Mouse (Mus musculus) brown adipose tissue, adult 24 weeks (tissue): ENCODE data around the gene Nfe2l1. TPM values are rescaled to one million over a fixed set of nuclear protein-coding genes. Genes with fewer than 3 reads are reported as not detected.

Experiments used
- H3K27ac ChIP-seq: fragments of 200-500 bp; replicated peaks from 2 replicates; pipeline ENCODE4 v1.5.1; 2012; ENCODE audit warnings: low read depth, mild to moderate bottlenecking, low read length
- H3K4me1 ChIP-seq: fragments of 200-500 bp; 2 replicates; pipeline ENCODE4 v1.6.1; 2012; ENCODE audit warnings: low read length, mixed read lengths; ENCODE audit not compliant: control insufficient read depth, insufficient read depth, insufficient read length
- H3K4me3 ChIP-seq: fragments of 200-500 bp; 2 replicates; pipeline ENCODE4 v1.5.1; 2012; ENCODE audit warnings: low read depth, mild to moderate bottlenecking, low read length, moderate library complexity; ENCODE audit not compliant: insufficient read depth
- polyA plus RNA-seq: library from polyadenylated mRNA; stranded (reverse); fragments of >200 nt; gene quantifications from 2 replicates; pipeline ENCODE4 v1.2.4, GENCODE M21; 2012; ENCODE audit not compliant: missing spikeins, insufficient read depth, insufficient read length

Gene Nfe2l1
- polyA plus RNA-seq, 1 experiment = 448 TPM

GRCm38 (mm10) chr11:96831516-96831915 is 1.7 kb upstream of the Nfe2l1 start:
- Histone ChIP-seq H3K4me3 (no peak overlapping the region), H3K27ac (no peak overlapping the region), H3K4me1 (peaks cover 7% of the 10 kb centered on the region; the same call in 1 of the 2 replicates)

GRCm38 (mm10) chr11:96830539-96831216 is 910 bp upstream of the Nfe2l1 start:
- Histone ChIP-seq H3K27ac (peak overlapping the region; percentile 83), H3K4me1 (peaks cover 7% of the 10 kb centered on the region; the same call in 1 of the 2 replicates), H3K4me3 (peak overlapping the region; percentile 67)

- Histone ChIP-seq H3K4me3 (peak overlapping the region; percentile 88), H3K4me1 (peaks cover 9% of the 10 kb centered on the region; the same call in 1 of the 2 replicates)
Measured at GRCm38 (mm10) chr11:96829403-96829812, 360 bp downstream of the Nfe2l1 start.

GRCm38 (mm10) chr11:96828881-96829280 is 887 bp downstream of the Nfe2l1 start:
- H3K27ac ChIP-seq = peak overlapping the region; percentile 95
- peaks cover 9% of the 10 kb centered on the region; the same call in 1 of the 2 replicates for H3K4me1 ChIP-seq
- peak overlapping the region; percentile 88 for H3K4me3 ChIP-seq

More at GRCm38 (mm10) chr11:96829403-96829812, 360 bp downstream of the Nfe2l1 start:
- H3K27ac ChIP-seq = peak overlapping the region; percentile 96

- H3K4me1 ChIP-seq = peaks cover 11% of the 10 kb centered on the region; the same call in 1 of the 2 replicates
- H3K4me3 ChIP-seq = peak overlapping the region; percentile 66
- peak overlapping the region; percentile 82 for H3K27ac ChIP-seq
Measured at GRCm38 (mm10) chr11:96827917-96828316, 1.9 kb downstream of the Nfe2l1 start.

GRCm38 (mm10) chr11:96827062-96827581 is 2.6 kb downstream of the Nfe2l1 start:
- Histone ChIP-seq H3K4me3 (peak overlapping the region; percentile 66), H3K4me1 (peaks cover 13% of the 10 kb centered on the region; the same call in 1 of the 2 replicates), H3K27ac (peak overlapping the region; percentile 82)

GRCm38 (mm10) chr11:96826481-96826880 is 3.3 kb downstream of the Nfe2l1 start:
- H3K4me3 ChIP-seq = peak overlapping the region; percentile 66
- H3K27ac ChIP-seq = no peak overlapping the region
- H3K4me1 ChIP-seq = peaks cover 13% of the 10 kb centered on the region; the same call in 1 of the 2 replicates

- H3K27ac ChIP-seq = peak overlapping the region; percentile 57
- peak overlapping the region; percentile 66 for H3K4me3 ChIP-seq
- peaks cover 13% of the 10 kb centered on the region; the same call in 1 of the 2 replicates for H3K4me1 ChIP-seq
Measured at GRCm38 (mm10) chr11:96824783-96825495, 4.8 kb downstream of the Nfe2l1 start.

- Histone ChIP-seq H3K4me3 (peak overlapping the region; percentile 66), H3K4me1 (peaks cover 13% of the 10 kb centered on the region; the same call in 1 of the 2 replicates), H3K27ac (peak overlapping the region; percentile 57)
Measured at GRCm38 (mm10) chr11:96823880-96824782, 5.6 kb downstream of the Nfe2l1 start.

- Histone ChIP-seq H3K4me3 (peak overlapping the region; percentile 66), H3K4me1 (peaks cover 13% of the 10 kb centered on the region; the same call in 1 of the 2 replicates), H3K27ac (no peak overlapping the region)
Measured at GRCm38 (mm10) chr11:96823471-96823837, 6.3 kb downstream of the Nfe2l1 start.

- H3K4me3 ChIP-seq = peak overlapping the region; percentile 66
- H3K4me1 ChIP-seq = peaks cover 13% of the 10 kb centered on the region; the same call in 1 of the 2 replicates
- H3K27ac ChIP-seq = peak overlapping the region; percentile 33; the same call in 1 of the 2 replicates
Measured at GRCm38 (mm10) chr11:96822675-96823470, 6.9 kb downstream of the Nfe2l1 start.

- H3K27ac ChIP-seq = no peak overlapping the region
- H3K4me3 ChIP-seq = no peak overlapping the region; the same call in 1 of the 2 replicates
- peaks cover 7% of the 10 kb centered on the region; the same call in 1 of the 2 replicates for H3K4me1 ChIP-seq
Measured at GRCm38 (mm10) chr11:96821956-96822355, 7.8 kb downstream of the Nfe2l1 start.

GRCm38 (mm10) chr11:96818128-96818710 is 11.5 kb downstream of the Nfe2l1 start:
- Histone ChIP-seq H3K27ac (no peak overlapping the region), H3K4me3 (no peak overlapping the region)

More at GRCm38 (mm10) chr11:96818128-96818710, 11.5 kb downstream of the Nfe2l1 start:
- peaks cover 6% of the 10 kb centered on the region for H3K4me1 ChIP-seq
